Mouse (Mus musculus) lung, embryonic 14.5 days (tissue): ENCODE results near the gene Rec8. TPM values are rescaled to one million over a fixed set of nuclear protein-coding genes. Genes with fewer than 3 reads are reported as not detected.

Experiments
- ATAC-seq: fragments of 200-750 bp; cut with Nextera tagmentation; 2 replicates; pipeline ENCODE4 v1.8.0; 2017; ENCODE audit warnings: mild to moderate bottlenecking, moderate TSS enrichment, moderate library complexity; ENCODE audit not compliant: insufficient read depth
- DNase-seq: peaks from one replicate; pipeline ENCODE4 v3.0.0-alpha.2; 2015
- H3K27ac ChIP-seq: fragments of 300-500 bp; sonication (generic); 2 replicates; pipeline ENCODE4 v1.5.1; 2014; ENCODE audit warnings: low read depth, mild to moderate bottlenecking, moderate library complexity
- H3K27me3 ChIP-seq: fragments of 300-500 bp; sonication (generic); 2 replicates; pipeline ENCODE4 v1.6.1; 2014; ENCODE audit warnings: low read length, control low read depth; ENCODE audit not compliant: insufficient read depth
- H3K36me3 ChIP-seq: fragments of 300-500 bp; sonication (generic); 2 replicates; pipeline ENCODE4 v1.6.1; 2014; ENCODE audit warnings: control low read depth; ENCODE audit not compliant: insufficient read depth
- H3K4me1 ChIP-seq: fragments of 300-500 bp; sonication (generic); 2 replicates; pipeline ENCODE4 v1.6.1; 2014; ENCODE audit warnings: antibody characterized with exemption, control low read depth; ENCODE audit not compliant: insufficient read depth
- H3K4me2 ChIP-seq: fragments of 300-500 bp; sonication (generic); 2 replicates; pipeline ENCODE4 v1.6.1; 2014; ENCODE audit warnings: mild to moderate bottlenecking
- H3K4me3 ChIP-seq: fragments of 300-500 bp; sonication (generic); 2 replicates; pipeline ENCODE4 v1.5.1; 2014; ENCODE audit warnings: low read depth, low read length
- H3K9ac ChIP-seq: fragments of 300-500 bp; sonication (generic); 2 replicates; pipeline ENCODE4 v1.6.1; 2014
- H3K9me3 ChIP-seq: fragments of 300-500 bp; sonication (generic); 2 replicates; pipeline ENCODE4 v1.6.1; 2016; ENCODE audit warnings: low read depth, low read length, control low read depth
- CTCF ChIP-seq: IDR thresholded peaks from 2 replicates; pipeline ENCODE4 v1.5.1; 2016; ENCODE audit warnings: antibody characterized with exemption, low read depth
- WGBS: fragments of 180-500 bp; shearing (Covaris S2); extraction: QIAGEN DNeasy Blood & Tissue Kit; methylation state at CpG from one replicate; pipeline ENCODE4 v1.1.7; 2014; 5-methylcytosine and 5-hydroxymethylcytosine counted together
- polyA plus RNA-seq: library from polyadenylated mRNA; unstranded; fragments of >200 nt; fragmentation: Nextera tagmentation; extraction: Ambion mirVana; gene quantifications from 2 replicates; pipeline ENCODE4 v1.2.1, GENCODE M21; 2014

The Rec8 gene
- polyA plus RNA-seq, 1 experiment from 2014 or later, result 14.2 TPM

- peak overlapping the region; percentile 96 for H3K27ac ChIP-seq
- H3K36me3 ChIP-seq, result peaks cover 52% of the 10 kb centered on the region
- no peak for DNase-seq
- ATAC-seq, result peak; percentile 37; the same call in 1 of the 2 replicates
- 16% methylated on average over 8 of the region's 8 CpGs for WGBS
- H3K4me2 ChIP-seq, result peak overlapping the region; percentile 90
- H3K9me3 ChIP-seq, result no peaks in the 10 kb centered on the region
- H3K9ac ChIP-seq, result peak overlapping the region; percentile 96
- no peak for TF ChIP-seq CTCF
- peak overlapping the region; percentile 99 for H3K4me3 ChIP-seq
- H3K4me1 ChIP-seq, result peaks cover 6% of the 10 kb centered on the region; the same call in 1 of the 2 replicates
- no peaks in the 10 kb centered on the region for H3K27me3 ChIP-seq
Observed at GRCm38 (mm10) chr14:55642679-55643059, 24.8 kb downstream of the Rec8 start.

DNA sequence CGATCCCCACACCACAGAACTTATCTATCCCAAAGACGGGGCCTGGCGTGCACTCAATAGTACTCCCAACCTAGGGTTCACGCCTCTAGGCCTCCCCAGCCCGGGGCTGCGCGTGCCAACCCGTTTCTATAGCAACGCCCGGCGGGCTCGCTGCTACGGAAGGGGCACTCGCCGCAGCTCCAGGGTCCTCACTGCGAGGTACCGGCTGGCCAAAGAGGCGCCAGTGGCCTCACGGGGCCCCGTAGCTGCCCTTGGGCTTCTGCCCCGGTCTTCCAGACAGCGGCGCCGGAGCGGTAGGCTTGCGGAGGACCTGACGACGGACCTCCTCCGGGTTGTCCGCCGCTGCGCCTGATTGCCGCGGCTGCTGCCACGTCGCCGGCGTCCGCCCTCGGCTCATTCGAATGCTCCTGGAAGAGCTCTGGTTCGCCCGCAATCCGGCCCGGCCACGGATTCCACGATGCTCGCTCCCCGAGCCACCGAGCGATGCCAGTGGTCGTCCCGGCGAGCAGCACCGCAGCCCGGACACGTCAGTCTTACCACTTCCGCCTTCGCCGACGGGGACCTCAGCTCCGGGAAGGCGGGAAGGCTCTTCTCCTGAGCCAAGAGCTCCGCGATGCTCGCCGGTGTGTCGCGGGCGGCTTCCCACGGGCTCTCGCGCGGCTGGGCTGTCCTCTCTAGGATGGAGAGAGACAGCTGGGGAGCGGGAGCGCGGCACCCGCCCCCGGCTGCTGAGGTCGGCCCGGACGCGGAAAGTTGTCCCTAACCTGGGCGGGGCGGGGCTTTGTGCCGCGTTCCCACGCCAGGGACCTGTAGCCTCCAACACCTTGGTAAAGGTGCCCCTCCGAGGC lies 25.4 kb downstream of the Rec8 start, which contains the start of gene Tm9sf1:
Tm9sf1 (minus strand) TSS at position 747 of the 848 bp plus-strand sequence.
- H3K4me1 ChIP-seq, result peaks cover 6% of the 10 kb centered on the region; the same call in 1 of the 2 replicates
- H3K27me3 ChIP-seq, result no peaks in the 10 kb centered on the region
- WGBS, result under 1% methylated on average over 89 of the region's 89 CpGs
- peaks cover 46% of the 10 kb centered on the region for H3K36me3 ChIP-seq
- DNase-seq, result peak; percentile 86
- H3K9me3 ChIP-seq, result no peaks in the 10 kb centered on the region
- H3K9ac ChIP-seq, result peak within 1 kb of the TSS; percentile 96
- ATAC-seq, result peak; percentile 89
- peak within 1 kb of the TSS; percentile 96 for H3K27ac ChIP-seq
- H3K4me2 ChIP-seq, result peak within 1 kb of the TSS; percentile 90
- no peak for TF ChIP-seq CTCF
- peak within 1 kb of the TSS; percentile 99 for H3K4me3 ChIP-seq

GRCm38 (mm10) chr14:55644261-55644888 lies 26.5 kb downstream of the Rec8 start:
- Histone ChIP-seq H3K9ac (peak overlapping the region; percentile 96), H3K9me3 (no peaks in the 10 kb centered on the region), H3K4me1 (peaks cover 6% of the 10 kb centered on the region; the same call in 1 of the 2 replicates), H3K27me3 (no peaks in the 10 kb centered on the region), H3K4me2 (peak overlapping the region; percentile 90), H3K27ac (peak overlapping the region; percentile 96; the same call in 1 of the 2 replicates), H3K4me3 (peak overlapping the region; percentile 99), H3K36me3 (peaks cover 35% of the 10 kb centered on the region)
- DNase-seq, result peak; percentile 56
- no peak for TF ChIP-seq CTCF
- ATAC-seq, result no peak
- WGBS, result 21% methylated on average over 17 of the region's 17 CpGs

DNA sequence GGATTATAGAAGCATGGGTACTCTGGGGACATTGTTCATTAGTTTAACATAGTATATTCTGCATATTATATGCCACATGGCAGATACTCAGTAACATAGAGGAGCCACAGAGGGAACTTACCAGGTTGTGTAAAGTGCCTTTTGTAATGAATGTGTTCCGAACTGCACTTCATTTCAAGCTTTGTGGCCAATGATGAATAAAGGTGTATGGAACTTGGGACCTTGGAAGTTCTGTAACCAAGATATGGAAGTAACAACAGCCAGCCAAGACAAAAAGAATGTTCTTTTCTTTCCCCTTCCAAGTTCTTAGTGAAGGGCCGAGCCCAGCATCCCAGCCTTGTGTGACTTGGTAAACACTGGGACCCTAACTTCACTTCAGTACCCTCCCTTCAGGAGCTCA lies 32.0 kb downstream of the Rec8 start, which contains the start of gene Tssk4:
Tssk4 (plus strand) TSS at position 301 of the 400 bp plus-strand sequence.
- ATAC-seq (no peak), DNase-seq (no peak)
- no peak within 1 kb of the TSS for H3K4me3 ChIP-seq
- peaks cover 11% of the 10 kb centered on the region for H3K36me3 ChIP-seq
- peaks cover 2% of the 10 kb centered on the region; the same call in 1 of the 2 replicates for H3K4me1 ChIP-seq
- 92% methylated on average over 2 of the region's 2 CpGs for WGBS
- no peak within 1 kb of the TSS for H3K4me2 ChIP-seq
- no peak within 1 kb of the TSS for H3K27ac ChIP-seq
- no peak within 1 kb of the TSS for H3K9ac ChIP-seq
- H3K9me3 ChIP-seq, result no peaks in the 10 kb centered on the region
- no peaks in the 10 kb centered on the region for H3K27me3 ChIP-seq
- no peak for TF ChIP-seq CTCF

DNA sequence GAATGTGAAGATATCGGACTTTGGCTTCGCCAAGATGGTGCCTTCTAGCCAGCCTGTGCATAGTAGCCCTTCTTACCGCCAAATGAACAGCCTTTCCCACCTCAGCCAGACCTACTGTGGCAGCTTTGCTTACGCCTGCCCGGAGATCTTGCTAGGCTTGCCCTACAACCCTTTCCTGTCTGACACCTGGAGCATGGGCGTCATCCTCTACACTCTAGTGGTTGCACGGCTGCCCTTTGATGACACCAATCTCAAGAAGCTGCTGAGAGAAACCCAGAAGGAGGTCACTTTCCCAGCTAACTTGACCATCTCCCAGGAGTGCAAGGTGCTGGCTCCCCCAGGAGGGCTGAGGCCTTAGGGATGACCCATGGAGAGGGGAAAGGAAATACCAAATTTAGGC lies 33.7 kb downstream of the Rec8 start:
- Histone ChIP-seq H3K36me3 (peaks cover 3% of the 10 kb centered on the region; the same call in 1 of the 2 replicates), H3K9ac (no peak overlapping the region), H3K27ac (no peak overlapping the region), H3K4me2 (no peak overlapping the region), H3K27me3 (no peaks in the 10 kb centered on the region), H3K4me1 (no peaks in the 10 kb centered on the region), H3K9me3 (no peaks in the 10 kb centered on the region), H3K4me3 (no peak overlapping the region)
- TF ChIP-seq CTCF, result no peak
- WGBS, result 80% methylated on average over 7 of the region's 7 CpGs
- DNase-seq, result no peak
- ATAC-seq, result no peak

GRCm38 (mm10) chr14:55656935-55657334 lies 39.1 kb downstream of the Rec8 start:
- no peak overlapping the region for H3K9ac ChIP-seq
- peaks cover 20% of the 10 kb centered on the region for H3K36me3 ChIP-seq
- H3K4me3 ChIP-seq, result no peak overlapping the region
- no peak overlapping the region for H3K27ac ChIP-seq
- DNase-seq (no peak), ATAC-seq (no peak)
- WGBS, result 76% methylated on average over 3 of the region's 3 CpGs
- peaks cover 5% of the 10 kb centered on the region; the same call in 1 of the 2 replicates for H3K4me1 ChIP-seq
- no peak overlapping the region for H3K4me2 ChIP-seq
- no peaks in the 10 kb centered on the region for H3K27me3 ChIP-seq
- no peaks in the 10 kb centered on the region for H3K9me3 ChIP-seq
- no peak for TF ChIP-seq CTCF

DNA sequence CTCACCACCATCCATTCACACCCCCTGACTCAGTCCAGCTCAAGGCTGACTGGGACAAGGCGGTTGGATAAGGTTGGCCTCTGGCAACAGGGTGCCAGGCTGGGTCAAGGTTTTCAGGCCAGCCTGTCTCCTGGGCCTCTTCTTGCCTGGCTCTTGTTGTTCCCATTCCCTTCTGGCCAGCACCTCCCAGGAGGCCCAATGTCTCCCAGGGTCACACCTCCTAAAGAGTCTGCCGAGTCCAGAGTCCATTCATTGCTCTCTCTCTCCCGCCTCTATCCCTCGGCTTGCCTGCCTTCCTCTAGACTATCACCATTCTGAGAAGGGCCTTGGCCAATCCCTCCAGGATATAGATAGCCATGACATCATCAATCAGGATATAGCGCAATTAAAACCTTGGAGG lies 40.2 kb downstream of the Rec8 start:
- DNase-seq, result no peak
- ATAC-seq, result no peak

More for the DNA sequence above, 40.2 kb downstream of the Rec8 start:
- H3K4me1 ChIP-seq, result peaks cover 5% of the 10 kb centered on the region; the same call in 1 of the 2 replicates
- peaks cover 29% of the 10 kb centered on the region for H3K36me3 ChIP-seq
- H3K9me3 ChIP-seq, result no peaks in the 10 kb centered on the region
- H3K4me2 ChIP-seq, result no peak overlapping the region
- TF ChIP-seq CTCF, result no peak
- H3K27me3 ChIP-seq, result no peaks in the 10 kb centered on the region
- H3K4me3 ChIP-seq, result no peak overlapping the region
- H3K27ac ChIP-seq, result no peak overlapping the region
- H3K9ac ChIP-seq, result no peak overlapping the region
- WGBS, result 86% methylated on average over 5 of the region's 5 CpGs
